Mouse (Mus musculus) lung, adult 2 months (tissue): ENCODE measurements around the gene Sema4g.

Source experiments
- CTCF ChIP-seq: fragments of 200-500 bp; IDR thresholded peaks from 2 replicates; pipeline ENCODE4 v1.5.1; 2011; ENCODE audit warnings: mild to moderate bottlenecking, low read length, control low read depth; ENCODE audit not compliant: insufficient read depth
- POLR2A ChIP-seq: fragments of 200-500 bp; IDR thresholded peaks from 2 replicates; pipeline ENCODE4 v1.6.1; 2011; ENCODE audit warnings: low read depth, mild to moderate bottlenecking, control low read depth, low read length, borderline replicate concordance; ENCODE audit errors: extremely low read depth

DNA sequence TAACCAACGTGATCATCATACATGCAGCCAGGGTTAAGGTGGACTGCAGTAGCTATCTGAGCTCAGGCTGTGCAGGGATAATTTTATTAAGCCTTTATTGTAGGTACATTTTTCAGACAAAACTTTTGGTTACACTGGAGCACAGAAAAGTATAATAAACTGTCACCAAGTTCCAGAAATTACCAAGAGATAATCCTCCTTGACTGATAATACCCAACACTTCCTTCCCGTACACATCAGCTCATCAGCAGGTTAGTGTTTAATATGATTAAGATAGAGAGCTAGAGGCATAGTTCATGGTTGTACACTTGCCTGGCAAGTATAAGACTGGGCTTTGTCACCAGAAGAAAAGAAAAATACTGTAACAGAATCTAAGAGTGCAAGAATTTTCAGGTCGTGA is 20.6 kb upstream of the Sema4g start:
- TF ChIP-seq CTCF = no peak
- no peak for TF ChIP-seq POLR2A
